Mouse (Mus musculus) myocyte (in vitro differentiated cells): ENCODE data around the gene Fads3.

ENCODE experiments used
- CEBPB ChIP-seq: IDR thresholded peaks from 2 replicates; pipeline ENCODE4 v1.6.1; 2011; ENCODE audit warnings: mild to moderate bottlenecking, moderate library complexity; ENCODE audit not compliant: poor library complexity, insufficient read depth, severe bottlenecking
- MAX ChIP-seq: IDR thresholded peaks from one replicate; pipeline ENCODE4 v1.6.1; 2011; ENCODE audit warnings: low read depth, mild to moderate bottlenecking, control low read depth
- POLR2A ChIP-seq: IDR thresholded peaks from one replicate; pipeline ENCODE4 v1.6.1; 2011; ENCODE audit warnings: low read depth, mild to moderate bottlenecking, control low read depth, moderate library complexity; ENCODE audit not compliant: insufficient read length

DNA sequence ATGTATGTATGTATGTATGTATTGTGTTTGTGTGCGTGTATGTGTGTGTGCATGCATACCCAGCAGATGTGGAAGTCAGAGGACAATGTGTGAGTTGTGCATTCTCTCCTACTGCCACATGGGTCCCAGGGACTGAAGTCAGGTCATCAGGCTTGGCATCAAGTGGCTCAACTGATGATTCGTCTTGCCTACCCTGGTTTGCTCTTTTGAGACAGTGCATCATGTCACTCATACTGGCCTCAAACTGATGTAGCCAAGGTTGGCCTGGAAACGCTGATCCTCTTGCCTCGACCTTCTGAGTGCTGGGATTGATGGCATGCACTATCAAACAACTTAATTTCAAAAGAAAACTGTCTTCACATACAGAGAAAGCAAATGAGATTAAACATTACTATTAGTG, 52.5 kb downstream of the Fads3 start:
- TF ChIP-seq POLR2A (no peak), MAX (no peak), CEBPB (no peak)
